Mouse (Mus musculus): ENCODE measurements around the gene Rtn1. TPM values are rescaled to one million over a fixed set of nuclear protein-coding genes. Genes with fewer than 3 reads are reported as not detected.

The Rtn1 gene
- total and polyA plus RNA-seq, 2 experiments from 2014 or later, result 6.5 to 11.7 TPM

DNA sequence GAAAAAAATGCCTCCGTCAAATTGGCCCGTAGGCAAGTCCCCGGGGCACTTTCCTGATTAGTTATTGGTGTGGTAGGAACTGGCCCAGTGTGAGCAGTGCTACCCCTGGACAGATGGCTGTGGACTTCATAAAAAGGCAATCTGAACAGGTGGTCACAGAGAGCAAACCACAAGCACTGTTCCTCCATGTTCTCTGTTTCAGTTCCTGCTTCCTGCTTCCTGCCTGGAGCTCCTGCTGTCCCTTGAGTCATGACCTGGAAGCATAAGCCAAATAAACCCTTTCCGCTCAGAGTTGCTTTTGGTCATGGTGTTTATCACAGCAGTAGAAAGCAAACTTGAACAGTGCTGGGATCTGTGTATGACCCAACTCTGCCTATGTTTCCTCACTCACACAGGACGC lies 44.3 kb downstream of the Rtn1 start:
- H3K4me2 ChIP-seq (ENCODE audit: low read depth, low read length), result no peak overlapping the region
- no peaks in the 10 kb centered on the region; the same call in 1 of the 2 replicates for H3K4me1 ChIP-seq (ENCODE audit: control insufficient read depth, insufficient read depth)
- no peak overlapping the region for H3K9ac ChIP-seq (replicated peaks; ENCODE audit: low read depth, low read length)
- WGBS, result 86% methylated on average over 5 of the region's 5 CpGs
- H3K27me3 ChIP-seq (ENCODE audit: control insufficient read depth, insufficient read depth, low read length), result no peaks in the 10 kb centered on the region
- no peak for ATAC-seq (ENCODE audit: insufficient read depth, low read depth)
- H3K36me3 ChIP-seq (replicated peaks; ENCODE audit: control insufficient read depth, insufficient read depth, low read length), result no peaks in the 10 kb centered on the region
- TF ChIP-seq EP300 (IDR thresholded peaks at IDR 0.05; ENCODE audit: low read depth) (no peak), CTCF (IDR thresholded peaks at IDR 0.05; ENCODE audit: low read depth) (no peak)
- no peak for DNase-seq (ENCODE audit: low spot score)
- no peak overlapping the region for H3K27ac ChIP-seq (ENCODE audit: low read depth)
- H3K9me3 ChIP-seq (replicated peaks; ENCODE audit: control insufficient read depth, low read length), result no peaks in the 10 kb centered on the region
- H3K4me3 ChIP-seq (ENCODE audit: low read depth, low read length), result no peak overlapping the region

- no peaks in the 10 kb centered on the region for H3K27me3 ChIP-seq (ENCODE audit: control insufficient read depth, insufficient read depth, low read length)
- H3K4me1 ChIP-seq (ENCODE audit: control insufficient read depth, insufficient read depth), result no peaks in the 10 kb centered on the region; the same call in 1 of the 2 replicates
Measured at GRCm38 (mm10) chr12:72361701-72362354, 47.0 kb downstream of the Rtn1 start.

GRCm38 (mm10) chr12:72360926-72361615 lies 47.8 kb downstream of the Rtn1 start:
- H3K27ac ChIP-seq (ENCODE audit: low read depth), result no peak overlapping the region
- 81% methylated on average over 5 of the region's 5 CpGs for WGBS
- no peaks in the 10 kb centered on the region for H3K9me3 ChIP-seq (replicated peaks; ENCODE audit: control insufficient read depth, low read length)
- no peaks in the 10 kb centered on the region for H3K27me3 ChIP-seq (ENCODE audit: control insufficient read depth, insufficient read depth, low read length)
- DNase-seq (ENCODE audit: low spot score), result no peak
- TF ChIP-seq CTCF (IDR thresholded peaks at IDR 0.05; ENCODE audit: low read depth) (no peak), EP300 (IDR thresholded peaks at IDR 0.05; ENCODE audit: low read depth) (no peak)
- no peaks in the 10 kb centered on the region; the same call in 1 of the 2 replicates for H3K4me1 ChIP-seq (ENCODE audit: control insufficient read depth, insufficient read depth)
- ATAC-seq (ENCODE audit: insufficient read depth, low read depth), result no peak
- H3K4me2 ChIP-seq (ENCODE audit: low read depth, low read length), result no peak overlapping the region
- no peak overlapping the region for H3K9ac ChIP-seq (replicated peaks; ENCODE audit: low read depth, low read length)
- H3K36me3 ChIP-seq (replicated peaks; ENCODE audit: control insufficient read depth, insufficient read depth, low read length), result no peaks in the 10 kb centered on the region
- no peak overlapping the region for H3K4me3 ChIP-seq (ENCODE audit: low read depth, low read length)

More at GRCm38 (mm10) chr12:72361701-72362354, 47.0 kb downstream of the Rtn1 start:
- Histone ChIP-seq H3K9ac (replicated peaks; ENCODE audit: low read depth, low read length) (no peak overlapping the region), H3K4me2 (ENCODE audit: low read depth, low read length) (no peak overlapping the region), H3K27ac (ENCODE audit: low read depth) (no peak overlapping the region), H3K4me3 (ENCODE audit: low read depth, low read length) (no peak overlapping the region), H3K36me3 (replicated peaks; ENCODE audit: control insufficient read depth, insufficient read depth, low read length) (no peaks in the 10 kb centered on the region), H3K9me3 (replicated peaks; ENCODE audit: control insufficient read depth, low read length) (no peaks in the 10 kb centered on the region)
- ATAC-seq (ENCODE audit: insufficient read depth, low read depth) (no peak), DNase-seq (ENCODE audit: low spot score) (no peak)
- TF ChIP-seq CTCF (IDR thresholded peaks at IDR 0.05; ENCODE audit: low read depth) (no peak), EP300 (IDR thresholded peaks at IDR 0.05; ENCODE audit: low read depth) (no peak)
- 59% methylated on average over 9 of the region's 9 CpGs for WGBS

GRCm38 (mm10) chr12:72359903-72360302 lies 49.0 kb downstream of the Rtn1 start:
- no peak overlapping the region for H3K27ac ChIP-seq (ENCODE audit: low read depth)
- ATAC-seq (ENCODE audit: insufficient read depth, low read depth), result no peak

DNA sequence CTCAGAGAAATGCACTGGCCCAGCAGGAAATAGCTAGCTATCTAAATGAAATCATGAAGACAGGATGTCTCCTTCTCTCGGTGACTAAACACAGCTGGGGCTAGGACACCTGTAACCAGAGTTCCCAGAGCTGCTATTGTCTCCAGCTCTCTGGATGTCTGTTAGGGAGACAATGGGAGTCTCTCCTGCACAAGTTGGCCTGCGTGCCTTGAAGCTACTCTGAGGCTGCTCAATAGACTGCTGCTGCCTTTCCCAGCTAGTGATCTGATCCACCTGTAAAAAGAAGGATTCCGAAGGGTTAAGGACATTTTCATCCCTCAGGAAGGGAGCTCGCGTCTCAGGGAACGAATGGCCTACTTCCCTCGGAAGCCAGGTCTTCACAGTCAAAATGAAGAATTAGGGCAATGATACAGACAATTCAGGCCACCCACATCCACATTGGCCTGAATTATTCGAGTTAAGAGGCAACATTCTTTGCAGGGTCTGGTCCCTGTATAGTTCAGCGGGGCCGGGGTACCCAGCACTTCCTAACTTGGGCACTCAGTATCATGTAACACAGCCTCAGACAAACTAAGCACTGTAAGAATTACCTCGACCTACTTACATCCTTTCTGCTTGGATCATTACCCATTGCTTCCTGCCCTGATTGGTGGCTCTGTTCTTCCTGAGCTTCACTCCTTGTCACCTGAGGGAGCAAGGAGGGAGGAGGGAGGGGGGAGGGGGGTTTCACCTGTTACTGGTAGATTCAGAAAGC lies 51.0 kb downstream of the Rtn1 start:
- H3K9ac ChIP-seq (replicated peaks; ENCODE audit: low read depth, low read length), result no peak overlapping the region
- H3K4me3 ChIP-seq (ENCODE audit: low read depth, low read length), result no peak overlapping the region
- 60% methylated on average over 11 of the region's 11 CpGs for WGBS
- no peaks in the 10 kb centered on the region for H3K27me3 ChIP-seq (ENCODE audit: control insufficient read depth, insufficient read depth, low read length)
- no peak overlapping the region for H3K27ac ChIP-seq (ENCODE audit: low read depth)
- H3K9me3 ChIP-seq (replicated peaks; ENCODE audit: control insufficient read depth, low read length), result no peaks in the 10 kb centered on the region
- H3K4me2 ChIP-seq (ENCODE audit: low read depth, low read length), result no peak overlapping the region
- H3K4me1 ChIP-seq (ENCODE audit: control insufficient read depth, insufficient read depth), result no peaks in the 10 kb centered on the region; the same call in 1 of the 2 replicates
- no peak for ATAC-seq (ENCODE audit: insufficient read depth, low read depth)
- no peaks in the 10 kb centered on the region for H3K36me3 ChIP-seq (replicated peaks; ENCODE audit: control insufficient read depth, insufficient read depth, low read length)
- no peak for TF ChIP-seq CTCF (IDR thresholded peaks at IDR 0.05; ENCODE audit: low read depth)
- TF ChIP-seq EP300 (IDR thresholded peaks at IDR 0.05; ENCODE audit: low read depth), result no peak
- no peak for DNase-seq (ENCODE audit: low spot score)

More at GRCm38 (mm10) chr12:72359903-72360302, 49.0 kb downstream of the Rtn1 start:
- TF ChIP-seq CTCF (IDR thresholded peaks at IDR 0.05; ENCODE audit: low read depth) (no peak), EP300 (IDR thresholded peaks at IDR 0.05; ENCODE audit: low read depth) (no peak)
- DNase-seq (ENCODE audit: low spot score), result no peak
- Histone ChIP-seq H3K36me3 (replicated peaks; ENCODE audit: control insufficient read depth, insufficient read depth, low read length) (no peaks in the 10 kb centered on the region), H3K4me3 (ENCODE audit: low read depth, low read length) (no peak overlapping the region), H3K9me3 (replicated peaks; ENCODE audit: control insufficient read depth, low read length) (no peaks in the 10 kb centered on the region), H3K4me2 (ENCODE audit: low read depth, low read length) (no peak overlapping the region), H3K4me1 (ENCODE audit: control insufficient read depth, insufficient read depth) (no peaks in the 10 kb centered on the region; the same call in 1 of the 2 replicates), H3K27me3 (ENCODE audit: control insufficient read depth, insufficient read depth, low read length) (no peaks in the 10 kb centered on the region), H3K9ac (replicated peaks; ENCODE audit: low read depth, low read length) (no peak overlapping the region)
- WGBS, result 29% methylated on average over 3 of the region's 3 CpGs
